ENCODE assay signal across 8 mouse cellular contexts in genomic region chr1:139421875-139422791, GRCm38 (mm10). TPM values are rescaled to one million over a fixed set of nuclear protein-coding genes. Genes with fewer than 3 reads are reported as not detected.
A peak's percentile ranks its signal among the peaks of the same experiment; 100 is the strongest.
DNase-seq lines count a peak whose midpoint lies in the region; ATAC-seq lines count a peak whose summit lies in the region.

TSS of gene Zbtb41 (plus strand) at chr1:139422288.

- ATAC-seq in forebrain, embryonic 11.5 days (replicated peaks; ENCODE audit: low FRiP score), result peak; percentile 96
- ATAC-seq in heart, embryonic 16.5 days (replicated peaks; ENCODE audit: extremely low read depth, insufficient read depth, low FRiP score), result peak; percentile 92
- ATAC-seq in liver, embryonic 15.5 days (ENCODE audit: insufficient read depth), result peak; percentile 96
- ATAC-seq in neural tube, embryonic 12.5 days (ENCODE audit: low FRiP score, low read depth), result peak; percentile 95

- H3K9ac ChIP-seq in forebrain, embryonic 11.5 days (ENCODE audit: low read length), result peak within 1 kb of the TSS; percentile 96
- peak within 1 kb of the TSS; percentile 99 for H3K9ac ChIP-seq in heart, embryonic 16.5 days (ENCODE audit: low read length)
- peak within 1 kb of the TSS; percentile 94 for H3K9ac ChIP-seq in liver, embryonic 15.5 days
- peak within 1 kb of the TSS; percentile 92 for H3K9ac ChIP-seq in neural tube, embryonic 12.5 days

- H3K4me3 ChIP-seq in forebrain, embryonic 11.5 days (ENCODE audit: low read depth, low read length), result peak within 1 kb of the TSS; percentile 80
- peak within 1 kb of the TSS; percentile 79 for H3K4me3 ChIP-seq in heart, embryonic 16.5 days (ENCODE audit: low read length)
- H3K4me3 ChIP-seq in liver, embryonic 15.5 days (replicated peaks), result peak within 1 kb of the TSS; percentile 91
- H3K4me3 ChIP-seq in neural tube, embryonic 12.5 days, result peak within 1 kb of the TSS; percentile 84

- WGBS in forebrain, embryonic 11.5 days, result under 1% methylated on average over 77 of the region's 88 CpGs
- WGBS in heart, embryonic 16.5 days, result under 1% methylated on average over 74 of the region's 88 CpGs
- WGBS in liver, embryonic 15.5 days (ENCODE audit: insufficient replicate concordance), result under 1% methylated on average over 87 of the region's 88 CpGs
- under 1% methylated on average over 71 of the region's 88 CpGs for WGBS in neural tube, embryonic 12.5 days

- H3K9me3 ChIP-seq in forebrain, embryonic 11.5 days (ENCODE audit: control insufficient read depth, low read length), result no peaks in the 10 kb centered on the region
- H3K9me3 ChIP-seq in heart, embryonic 16.5 days (replicated peaks; ENCODE audit: control insufficient read depth, low read length), result no peaks in the 10 kb centered on the region
- no peaks in the 10 kb centered on the region for H3K9me3 ChIP-seq in liver, embryonic 15.5 days (replicated peaks)
- no peaks in the 10 kb centered on the region for H3K9me3 ChIP-seq in neural tube, embryonic 12.5 days

- H3K27me3 ChIP-seq in forebrain, embryonic 11.5 days (ENCODE audit: control insufficient read depth, insufficient read depth, low read length), result no peaks in the 10 kb centered on the region
- no peaks in the 10 kb centered on the region for H3K27me3 ChIP-seq in heart, embryonic 16.5 days (ENCODE audit: control insufficient read depth, insufficient read depth, low read length)
- H3K27me3 ChIP-seq in liver, embryonic 15.5 days, result peaks cover 5% of the 10 kb centered on the region; the same call in 1 of the 2 replicates
- no peaks in the 10 kb centered on the region for H3K27me3 ChIP-seq in neural tube, embryonic 12.5 days (replicated peaks)

- peak within 1 kb of the TSS; percentile 78 for H3K27ac ChIP-seq in forebrain, embryonic 11.5 days (ENCODE audit: low read depth, low read length)
- peak within 1 kb of the TSS; percentile 93 for H3K27ac ChIP-seq in heart, embryonic 16.5 days (ENCODE audit: low read length)
- H3K27ac ChIP-seq in liver, embryonic 15.5 days (replicated peaks), result peak within 1 kb of the TSS; percentile 85
- H3K27ac ChIP-seq in neural tube, embryonic 12.5 days, result peak within 1 kb of the TSS; percentile 82

- peaks cover 16% of the 10 kb centered on the region for H3K4me1 ChIP-seq in forebrain, embryonic 11.5 days (replicated peaks; ENCODE audit: control insufficient read depth, insufficient read depth, low read length)
- H3K4me1 ChIP-seq in heart, embryonic 16.5 days (ENCODE audit: control insufficient read depth, insufficient read depth, low read length), result peaks cover 26% of the 10 kb centered on the region
- H3K4me1 ChIP-seq in liver, embryonic 15.5 days (replicated peaks), result peaks cover 34% of the 10 kb centered on the region
- peaks cover 31% of the 10 kb centered on the region for H3K4me1 ChIP-seq in neural tube, embryonic 12.5 days

- peak within 1 kb of the TSS; percentile 73 for H3K4me2 ChIP-seq in forebrain, embryonic 11.5 days (ENCODE audit: low read depth, low read length, severe bottlenecking)
- peak within 1 kb of the TSS; percentile 83 for H3K4me2 ChIP-seq in heart, embryonic 16.5 days (ENCODE audit: low read depth, low read length)
- H3K4me2 ChIP-seq in liver, embryonic 15.5 days, result peak within 1 kb of the TSS; percentile 83
- peak within 1 kb of the TSS; percentile 61 for H3K4me2 ChIP-seq in neural tube, embryonic 12.5 days (replicated peaks)

- peak; percentile 85 to 86 for DNase-seq in CD8-positive naive resting alpha-beta T cell, adult 2 months (ENCODE audit: low read depth in 2 of 2, low spot score in 2 of 2)
- peak; percentile 72 for DNase-seq in c-Kit-positive CD71-negative TER-119-negative erythroid progenitor cells, embryonic 14.5 days (ENCODE audit: low read depth)
- peak; percentile 93 for DNase-seq in forebrain, embryonic 11.5 days (ENCODE audit: low spot score)
- DNase-seq in kidney, postnatal 36 days, result peak; percentile 87 to 92
- peak; percentile 64 for DNase-seq in telencephalon, adult 2 months (ENCODE audit: low read depth, low spot score)

- H3K36me3 ChIP-seq in forebrain, embryonic 11.5 days (ENCODE audit: control insufficient read depth, insufficient read depth, low read length), result no peaks in the 10 kb centered on the region
- H3K36me3 ChIP-seq in heart, embryonic 16.5 days (ENCODE audit: control insufficient read depth, insufficient read depth), result no peaks in the 10 kb centered on the region
- H3K36me3 ChIP-seq in liver, embryonic 15.5 days (replicated peaks), result 0 out of 2 replicates have a peak, but pooled peaks cover 3% of the 10 kb centered on the region
- H3K36me3 ChIP-seq in neural tube, embryonic 12.5 days, result 0 out of 2 replicates have a peak, but pooled peaks cover 3% of the 10 kb centered on the region

RNA-seq across cellular contexts. Expression of gene Zbtb41, which starts in this region (rescaled TPM):
- polyA plus RNA-seq in forebrain, embryonic 11.5 days (2014; fragmentation: Nextera tagmentation; extraction: Ambion mirVana), result 18.3 and 21.0 TPM in 2 replicates
- 6.3 and 7.0 TPM in 2 replicates for polyA plus RNA-seq in heart, embryonic 16.5 days (2015; fragmentation: Nextera tagmentation; extraction: Ambion mirVana)
- 2.2 and 2.5 TPM in 2 replicates for polyA plus RNA-seq in liver, embryonic 15.5 days (2015; fragmentation: Nextera tagmentation; extraction: Ambion mirVana)
- 14.1 and 15.0 TPM in 2 replicates for polyA plus RNA-seq in neural tube, embryonic 12.5 days (2016; fragmentation: Nextera tagmentation; extraction: Ambion mirVana)

Comparison
In these comparisons a context has a peak if more than half of its experiments do, and no peak if none do; other contexts are left out.
1. Peak in every context shown above with its lines: DNase-seq, ATAC-seq, H3K4me3 ChIP-seq and H3K27ac ChIP-seq.